Mouse (Mus musculus) T-helper 17 cell (primary cell): ENCODE measurements around the gene Notum.

Source experiments
- in situ Hi-C, 2 experiments: fragments of 300-600 bp; cut with MboI, MseI; formaldehyde crosslinking; loops; 1 replicate in 1 of 2; 2 replicates in 1 of 2; pipeline ENCODE4 v1.15.1; 2025; ENCODE audit warnings: high pct_unique_total_duplicates in 2 of 2

Gene Notum

GRCm38 (mm10) chr11:120618619-120619535 lies 42.1 kb downstream of the Notum start:
- in situ Hi-C loops: no loop called here

GRCm38 (mm10) chr11:120617519-120618112 lies 43.4 kb downstream of the Notum start, which contains the start of gene Pcyt2:
Gene Pcyt2, minus strand, starts transcription at chr11:120617936.
- in situ Hi-C loops: no loop called here

- in situ Hi-C loops: no loop called here
Observed at GRCm38 (mm10) chr11:120616617-120617294, 44.2 kb downstream of the Notum start.

GRCm38 (mm10) chr11:120615606-120616203 lies 45.3 kb downstream of the Notum start:
- in situ Hi-C loops: no loop called here

- in situ Hi-C loops: no loop called here
Observed at GRCm38 (mm10) chr11:120615167-120615566, 45.8 kb downstream of the Notum start.

- in situ Hi-C loops: no loop called here
Observed at GRCm38 (mm10) chr11:120613976-120614375, 47.0 kb downstream of the Notum start.

- in situ Hi-C loops: no loop called here
Observed at GRCm38 (mm10) chr11:120613481-120613972, 47.4 kb downstream of the Notum start.

- in situ Hi-C loops: no loop called here
Observed at GRCm38 (mm10) chr11:120612763-120613162, 48.2 kb downstream of the Notum start.

GRCm38 (mm10) chr11:120610477-120611046 lies 50.4 kb downstream of the Notum start:
- in situ Hi-C loops: no loop called here

- in situ Hi-C loops: no loop called here
Observed at GRCm38 (mm10) chr11:120609250-120609649, 51.7 kb downstream of the Notum start.

- in situ Hi-C loops: no loop called here
Observed at GRCm38 (mm10) chr11:120608241-120609034, 52.5 kb downstream of the Notum start, which contains the start of gene Npb. Gene Npb, plus strand, starts transcription at chr11:120608477.

- in situ Hi-C loops: no loop called here
Observed at GRCm38 (mm10) chr11:120606764-120607163, 54.2 kb downstream of the Notum start.

GRCm38 (mm10) chr11:120605667-120606066 lies 55.3 kb downstream of the Notum start:
- in situ Hi-C loops: no loop called here
